Mouse (Mus musculus) kidney, adult 2 months (tissue): ENCODE data around the gene Psapl1. TPM values are rescaled to one million over a fixed set of nuclear protein-coding genes. Genes with fewer than 3 reads are reported as not detected.
"Not testable (repeated sequence)": the region's sequence is repeated elsewhere in the genome, so short reads cannot be mapped to it uniquely, and the experiment has no call there.

ENCODE experiments used
- DNase-seq: peaks from one replicate; pipeline ENCODE4 v3.0.0; 2021
- H3K27ac ChIP-seq: fragments of 200-500 bp; 2 replicates; pipeline ENCODE4 v1.5.1; 2012; ENCODE audit warnings: low read depth, low read length, control low read depth, inconsistent platforms; ENCODE audit not compliant: insufficient read depth
- H3K27me3 ChIP-seq: fragments of 200-500 bp; replicated peaks from 2 replicates; pipeline ENCODE4 v1.6.1; 2012; ENCODE audit warnings: mild to moderate bottlenecking, moderate library complexity, low read length, inconsistent platforms; ENCODE audit not compliant: control insufficient read depth, insufficient read depth
- H3K36me3 ChIP-seq: fragments of 200-500 bp; 2 replicates; pipeline ENCODE4 v1.6.1; 2012; ENCODE audit warnings: mild to moderate bottlenecking, moderate library complexity, low read length, inconsistent platforms; ENCODE audit not compliant: control insufficient read depth, insufficient read depth
- H3K4me1 ChIP-seq: fragments of 200-500 bp; 2 replicates; pipeline ENCODE4 v1.6.1; 2011; ENCODE audit warnings: low read length; ENCODE audit not compliant: control insufficient read depth, insufficient read depth
- H3K4me3 ChIP-seq: fragments of 200-500 bp; 2 replicates; pipeline ENCODE4 v1.5.1; 2011; ENCODE audit warnings: mild to moderate bottlenecking, low read depth, low read length, control low read depth; ENCODE audit not compliant: insufficient read depth
- CTCF ChIP-seq: fragments of 200-500 bp; conservative IDR thresholded peaks from 2 replicates; pipeline ENCODE4 v1.5.1; 2011; ENCODE audit warnings: low read depth, mild to moderate bottlenecking, control low read depth, low read length, moderate library complexity, mixed read lengths; ENCODE audit not compliant: insufficient read depth, insufficient read length
- POLR2A ChIP-seq: fragments of 200-500 bp; IDR thresholded peaks from one replicate; pipeline ENCODE4 v1.6.1; 2011; ENCODE audit warnings: low read depth, low read length, control low read depth
- WGBS: fragments of 180-500 bp; shearing (Covaris S2); methylation state at CpG from one replicate; pipeline ENCODE4 v1.1.7; 2018; 5-methylcytosine and 5-hydroxymethylcytosine counted together
- polyA plus RNA-seq: library from polyadenylated mRNA; depleted of rRNA; stranded (reverse); fragments of >200 nt; gene quantifications from 2 replicates; pipeline ENCODE4 v1.2.3, GENCODE M21; 2012; rRNA removed

Psapl1 gene
- polyA plus RNA-seq, 1 experiment: not detected

DNA sequence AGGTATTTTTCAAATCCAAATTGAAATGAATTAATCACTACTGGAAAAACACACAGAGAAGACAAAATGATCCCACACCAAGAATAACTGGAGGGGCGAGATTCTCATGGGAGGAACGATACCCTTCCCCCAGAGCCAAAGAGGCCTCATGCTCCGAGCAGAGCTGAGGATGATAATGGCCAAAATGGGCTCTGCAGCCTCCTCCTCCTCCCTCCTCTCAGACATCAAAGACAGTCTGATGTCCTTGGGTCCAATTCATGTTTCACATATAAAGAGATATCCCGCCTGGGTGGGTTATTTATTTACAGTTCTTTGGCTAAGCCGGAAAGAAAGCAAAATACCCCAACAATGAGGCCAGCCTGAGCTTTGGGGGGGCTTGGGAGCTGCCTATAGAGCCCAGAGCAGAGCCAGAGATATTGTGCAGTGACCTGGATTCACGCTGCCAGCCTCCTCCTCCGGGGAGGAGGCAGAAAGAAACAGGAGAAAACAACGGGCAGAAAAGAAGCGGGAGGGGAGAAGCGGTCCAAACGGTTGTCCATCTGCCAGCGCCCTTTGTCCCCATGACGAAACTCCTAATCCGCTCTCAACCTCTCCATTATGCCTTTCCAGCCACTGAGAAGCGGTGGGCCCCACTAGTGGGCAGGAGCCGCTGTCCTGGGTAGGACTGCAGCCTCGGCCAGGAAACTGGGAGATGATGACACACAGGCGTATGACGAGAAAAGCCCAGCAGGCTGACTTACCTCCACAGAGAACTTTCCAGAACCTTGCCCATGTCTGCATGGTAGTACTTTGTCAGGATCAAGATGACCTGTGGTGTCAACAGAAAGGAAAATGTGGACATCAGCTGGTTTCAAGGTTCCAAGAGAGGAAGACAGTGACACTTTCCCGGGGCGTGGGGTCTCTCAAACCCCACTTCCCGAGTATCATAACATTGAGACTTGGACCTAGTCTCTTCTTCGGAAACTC lies 24.9 kb downstream of the Psapl1 start:
- 68% methylated on average over 23 of the region's 23 CpGs for WGBS
- peak; percentile 28 for DNase-seq
- no peak for TF ChIP-seq POLR2A
- no peak for TF ChIP-seq CTCF
- Histone ChIP-seq H3K4me1 (no peaks in the 10 kb centered on the region), H3K27ac (no peak overlapping the region), H3K36me3 (no peaks in the 10 kb centered on the region), H3K4me3 (no peak overlapping the region), H3K27me3 (no peaks in the 10 kb centered on the region)

- Histone ChIP-seq H3K27ac (no peak overlapping the region), H3K4me3 (no peak overlapping the region), H3K27me3 (no peaks in the 10 kb centered on the region), H3K4me1 (no peaks in the 10 kb centered on the region), H3K36me3 (no peaks in the 10 kb centered on the region)
- TF ChIP-seq CTCF (no peak), POLR2A (no peak)
- no peak for DNase-seq
- WGBS: 76% methylated on average over 9 of the region's 9 CpGs
These were observed 26.5 kb downstream of the Psapl1 start for GRCm38 (mm10) chr5:36230301-36230780.

DNA sequence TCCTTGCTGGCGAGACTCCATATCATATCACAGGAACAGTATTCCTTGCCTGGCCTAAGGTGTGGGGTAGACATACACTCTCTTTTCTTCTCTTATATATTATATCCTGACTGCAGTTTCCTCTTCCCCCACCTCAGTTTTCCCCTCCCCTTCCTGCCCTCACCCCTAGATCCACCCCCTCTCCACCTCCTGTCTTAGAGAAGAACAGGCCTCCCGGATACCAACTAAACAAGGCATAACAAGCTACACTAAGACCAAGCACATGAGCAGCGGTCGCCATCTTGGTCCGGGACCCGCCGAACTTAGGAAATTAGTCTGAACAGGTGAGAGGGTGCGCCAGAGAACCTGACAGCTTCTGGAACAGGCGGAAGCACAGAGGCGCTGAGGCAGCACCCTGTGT lies 33.7 kb downstream of the Psapl1 start:
- DNase-seq, H3K4me3 ChIP-seq, H3K36me3 ChIP-seq, H3K27me3 ChIP-seq, H3K4me1 ChIP-seq, H3K27ac ChIP-seq: not testable (repeated sequence)
- WGBS: 97% methylated on average over 9 of the region's 10 CpGs

- Histone ChIP-seq H3K4me3 (no peak overlapping the region), H3K4me1 (no peaks in the 10 kb centered on the region), H3K27me3 (no peaks in the 10 kb centered on the region), H3K27ac (no peak overlapping the region), H3K36me3 (no peaks in the 10 kb centered on the region)
- 95% methylated on average over 3 of the region's 3 CpGs for WGBS
- no peak for TF ChIP-seq POLR2A
- TF ChIP-seq CTCF: no peak
- DNase-seq: no peak
These were observed 44.2 kb downstream of the Psapl1 start for GRCm38 (mm10) chr5:36248022-36248421.

DNA sequence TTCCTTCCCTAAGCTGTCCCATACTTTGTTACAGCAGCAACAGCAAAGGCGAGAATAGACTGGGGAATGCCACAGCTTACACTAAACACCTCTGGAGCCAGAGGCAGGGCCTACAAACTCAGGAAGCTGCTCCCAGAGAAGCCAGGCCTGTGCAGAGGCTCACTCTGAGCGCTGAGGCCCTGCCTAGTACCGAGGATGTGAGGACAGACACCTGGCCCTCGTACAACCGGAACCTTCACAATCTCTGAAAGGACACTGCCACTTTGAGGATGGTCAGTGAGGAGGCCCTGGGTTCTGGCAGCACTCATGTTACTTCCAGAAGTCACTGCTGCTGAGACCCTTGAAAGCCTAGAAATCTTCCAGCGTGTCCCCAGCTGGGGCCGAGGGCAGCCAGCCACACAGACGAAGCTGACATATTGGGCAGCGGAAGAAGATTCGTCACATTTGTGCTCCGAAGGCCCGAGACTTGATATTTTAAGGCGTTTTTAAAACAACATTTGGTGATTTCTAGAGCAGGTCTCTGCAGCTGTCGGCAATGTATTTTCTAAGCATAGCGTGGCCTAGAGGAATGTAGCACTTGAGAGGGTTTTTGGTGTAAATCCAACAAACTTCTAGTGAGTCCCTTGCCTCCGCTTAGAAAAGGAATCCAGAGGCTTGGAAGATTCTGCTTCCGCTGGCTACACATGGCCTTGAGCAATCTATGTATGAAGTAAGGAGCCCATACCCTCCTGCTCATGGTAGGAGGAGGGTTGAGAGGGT lies 49.1 kb downstream of the Psapl1 start:
- no peak for DNase-seq
- H3K27ac ChIP-seq: no peak overlapping the region
- WGBS: 74% methylated on average over 17 of the region's 17 CpGs

DNA sequence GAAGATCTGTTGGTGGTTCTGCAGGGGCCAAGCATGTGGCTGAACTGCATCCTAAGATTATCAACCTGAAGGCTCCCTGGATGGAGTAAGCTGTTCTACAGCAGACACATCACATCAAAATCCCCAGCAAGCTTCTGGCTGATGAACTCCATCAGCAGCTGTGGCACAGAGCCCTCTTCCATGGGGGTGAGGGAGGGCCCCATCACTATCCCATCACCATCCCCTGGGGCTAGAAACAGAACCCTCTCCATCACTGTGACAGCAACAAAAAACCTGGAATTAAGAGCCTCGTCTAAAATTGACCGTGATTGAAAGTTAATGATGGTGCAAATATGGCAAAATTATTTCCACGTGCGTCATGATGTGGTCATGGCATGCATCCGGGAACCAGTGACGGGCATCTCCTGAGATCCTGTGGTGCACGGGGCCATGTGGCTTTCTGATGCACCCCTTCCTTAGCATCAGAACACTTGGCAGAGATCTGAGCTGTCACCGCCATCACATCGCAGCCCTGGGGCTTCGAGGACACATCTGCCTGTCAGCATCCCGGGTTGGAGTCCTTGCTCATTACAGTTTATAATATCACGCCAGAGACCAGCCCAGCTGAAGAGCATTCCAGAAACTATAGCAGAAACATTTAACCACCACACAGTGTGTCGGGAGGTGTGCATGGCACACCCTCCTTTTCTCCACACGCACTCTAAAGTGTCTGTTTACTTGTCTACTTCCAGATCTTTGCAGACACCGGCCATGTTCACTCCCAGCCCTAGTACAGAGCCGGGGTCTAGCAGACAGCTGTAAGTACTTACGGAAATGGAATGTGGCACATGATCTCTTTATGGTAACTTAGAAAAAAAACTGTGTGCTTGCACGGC lies 51.1 kb downstream of the Psapl1 start:
- Histone ChIP-seq H3K27me3 (no peaks in the 10 kb centered on the region), H3K27ac (no peak overlapping the region), H3K4me1 (no peaks in the 10 kb centered on the region), H3K36me3 (no peaks in the 10 kb centered on the region), H3K4me3 (no peak overlapping the region)
- no peak for DNase-seq
- no peak for TF ChIP-seq POLR2A
- no peak for TF ChIP-seq CTCF
- 73% methylated on average over 18 of the region's 18 CpGs for WGBS

More for the DNA sequence above, 49.1 kb downstream of the Psapl1 start:
- Histone ChIP-seq H3K4me1 (no peaks in the 10 kb centered on the region), H3K36me3 (no peaks in the 10 kb centered on the region), H3K4me3 (no peak overlapping the region), H3K27me3 (no peaks in the 10 kb centered on the region)
- TF ChIP-seq CTCF (no peak), POLR2A (no peak)

Other genes with a start within 250 kb of the Psapl1 start
- gene Sorcs2, start 194.1 kb downstream of the Psapl1 start, polyA plus RNA-seq: 1.9 and 2.3 TPM in 2 replicates